Mouse (Mus musculus) neural tube, embryonic 14.5 days (tissue): ENCODE results near the gene Pias4. TPM values are rescaled to one million over a fixed set of nuclear protein-coding genes. Genes with fewer than 3 reads are reported as not detected.
A peak's percentile ranks its signal among the peaks of the same experiment; 100 is the strongest.
"Not testable (repeated sequence)": the region's sequence is repeated elsewhere in the genome, so short reads cannot be mapped to it uniquely, and the experiment has no call there.

Experiments used
- ATAC-seq: fragments of 200-750 bp; cut with Nextera tagmentation; 2 replicates; pipeline ENCODE4 v1.8.0; 2017; ENCODE audit warnings: low read depth, mild to moderate bottlenecking, moderate TSS enrichment, moderate library complexity
- H3K27ac ChIP-seq: fragments of 300-500 bp; sonication (generic); 2 replicates; pipeline ENCODE4 v1.5.1; 2014; ENCODE audit warnings: low read depth, mild to moderate bottlenecking, control low read depth, low read length, moderate library complexity, mixed read lengths
- H3K27me3 ChIP-seq: fragments of 300-500 bp; sonication (generic); 2 replicates; pipeline ENCODE4 v1.6.1; 2014; ENCODE audit warnings: low read length; ENCODE audit not compliant: control insufficient read depth, insufficient read depth
- H3K36me3 ChIP-seq: fragments of 300-500 bp; sonication (generic); 2 replicates; pipeline ENCODE4 v1.6.1; 2014; ENCODE audit warnings: low read length, mixed read lengths; ENCODE audit not compliant: control insufficient read depth, insufficient read depth
- H3K4me1 ChIP-seq: fragments of 300-500 bp; sonication (generic); 2 replicates; pipeline ENCODE4 v1.6.1; 2014; ENCODE audit warnings: low read length; ENCODE audit not compliant: control insufficient read depth, insufficient read depth
- H3K4me2 ChIP-seq: fragments of 300-500 bp; sonication (generic); 2 replicates; pipeline ENCODE4 v1.6.1; 2014; ENCODE audit warnings: mild to moderate bottlenecking, low read depth, low read length, control low read depth
- H3K4me3 ChIP-seq: fragments of 300-500 bp; sonication (generic); 2 replicates; pipeline ENCODE4 v1.5.1; 2014; ENCODE audit warnings: low read depth, low read length, control low read depth, mixed read lengths
- H3K9ac ChIP-seq: fragments of 300-500 bp; sonication (generic); replicated peaks from 2 replicates; pipeline ENCODE4 v1.6.1; 2014; ENCODE audit warnings: low read depth, mild to moderate bottlenecking, control low read depth, low read length, mixed read lengths
- H3K9me3 ChIP-seq: fragments of 300-500 bp; sonication (generic); 2 replicates; pipeline ENCODE4 v1.6.1; 2016; ENCODE audit warnings: low read length; ENCODE audit not compliant: control insufficient read depth
- WGBS: fragments of 180-500 bp; shearing (Covaris S2); extraction: QIAGEN DNeasy Blood & Tissue Kit; methylation state at CpG from one replicate; pipeline ENCODE4 v1.1.7; 2014; 5-methylcytosine and 5-hydroxymethylcytosine counted together
- polyA plus RNA-seq: library from polyadenylated mRNA; unstranded; fragments of >200 nt; fragmentation: Nextera tagmentation; extraction: Ambion mirVana; gene quantifications from 2 replicates; pipeline ENCODE4 v1.2.1, GENCODE M21; 2014

Gene Pias4
- polyA plus RNA-seq, 1 experiment from 2014 or later = 48.4 TPM

- ATAC-seq = no peak
- Histone ChIP-seq H3K36me3 (peaks cover 35% of the 10 kb centered on the region), H3K4me2 (peak overlapping the region; percentile 99), H3K4me1 (peaks cover 17% of the 10 kb centered on the region), H3K4me3 (peak overlapping the region; percentile 98), H3K9ac (no peak overlapping the region; the same call in 1 of the 2 replicates), H3K9me3 (no peaks in the 10 kb centered on the region), H3K27me3 (no peaks in the 10 kb centered on the region), H3K27ac (peak overlapping the region; percentile 78)
- 5% methylated on average over 13 of the region's 13 CpGs for WGBS
Measured at GRCm38 (mm10) chr10:81175936-81176465, 8.3 kb upstream of the Pias4 start.

GRCm38 (mm10) chr10:81175345-81175701 lies 7.6 kb upstream of the Pias4 start:
- not testable (repeated sequence) for H3K27me3 ChIP-seq, H3K9ac ChIP-seq, H3K4me3 ChIP-seq, H3K9me3 ChIP-seq, ATAC-seq
- Histone ChIP-seq H3K4me1 (peaks cover 17% of the 10 kb centered on the region), H3K36me3 (peaks cover 29% of the 10 kb centered on the region), H3K4me2 (peak overlapping the region; percentile 72), H3K27ac (peak overlapping the region; percentile 96)
- 7% methylated on average over 4 of the region's 4 CpGs for WGBS

GRCm38 (mm10) chr10:81174617-81175344 lies 7.1 kb upstream of the Pias4 start:
- Histone ChIP-seq H3K4me3 (peak overlapping the region; percentile 32), H3K4me2 (peak overlapping the region; percentile 72), H3K9ac (peak overlapping the region; percentile 68), H3K36me3 (peaks cover 23% of the 10 kb centered on the region), H3K9me3 (no peaks in the 10 kb centered on the region), H3K27me3 (no peaks in the 10 kb centered on the region), H3K4me1 (peaks cover 17% of the 10 kb centered on the region), H3K27ac (peak overlapping the region; percentile 96)
- peak; percentile 69 for ATAC-seq
- 1% methylated on average over 29 of the region's 29 CpGs for WGBS

GRCm38 (mm10) chr10:81173132-81173531 lies 5.4 kb upstream of the Pias4 start:
- Histone ChIP-seq H3K27ac (peak overlapping the region; percentile 66), H3K36me3 (peaks cover 7% of the 10 kb centered on the region), H3K9ac (peak overlapping the region; percentile 5; the same call in 1 of the 2 replicates), H3K4me1 (peaks cover 18% of the 10 kb centered on the region), H3K4me2 (peak overlapping the region; percentile 19), H3K9me3 (no peaks in the 10 kb centered on the region), H3K4me3 (no peak overlapping the region), H3K27me3 (no peaks in the 10 kb centered on the region)
- ATAC-seq = peak; percentile 13
- WGBS = 5% methylated on average over 21 of the region's 21 CpGs

- not testable (repeated sequence) for H3K4me2 ChIP-seq, H3K36me3 ChIP-seq, H3K27ac ChIP-seq, H3K9me3 ChIP-seq, H3K27me3 ChIP-seq, H3K4me3 ChIP-seq, H3K9ac ChIP-seq
- ATAC-seq = peak; percentile 25; the same call in 1 of the 2 replicates
- peaks cover 20% of the 10 kb centered on the region for H3K4me1 ChIP-seq
- 42% methylated on average over 10 of the region's 14 CpGs for WGBS
Measured at GRCm38 (mm10) chr10:81169411-81169900, 1.7 kb upstream of the Pias4 start.

- H3K4me1 ChIP-seq = peaks cover 16% of the 10 kb centered on the region
- peak overlapping the region; percentile 55; the same call in 1 of the 2 replicates for H3K9ac ChIP-seq
- H3K36me3 ChIP-seq = 0 out of 2 replicates have a peak, but pooled peaks cover 3% of the 10 kb centered on the region
- H3K9me3 ChIP-seq = no peaks in the 10 kb centered on the region
- no peaks in the 10 kb centered on the region for H3K27me3 ChIP-seq
- H3K27ac ChIP-seq = peak overlapping the region; percentile 80
- H3K4me3 ChIP-seq = peak overlapping the region; percentile 79
- ATAC-seq = peak; percentile 39
- WGBS = 3% methylated on average over 29 of the region's 29 CpGs
- H3K4me2 ChIP-seq = peak overlapping the region; percentile 69
Measured at GRCm38 (mm10) chr10:81168521-81169244, 960 bp upstream of the Pias4 start.

GRCm38 (mm10) chr10:81168087-81168431 lies 336 bp upstream of the Pias4 start:
- 0 out of 2 replicates have a peak overlapping the region, but pooled peaks have one; percentile 32 for H3K9ac ChIP-seq
- H3K4me1 ChIP-seq = peaks cover 12% of the 10 kb centered on the region
- no peaks in the 10 kb centered on the region for H3K9me3 ChIP-seq
- peak overlapping the region; percentile 79 for H3K4me3 ChIP-seq
- no peaks in the 10 kb centered on the region for H3K27me3 ChIP-seq
- peak overlapping the region; percentile 46 for H3K27ac ChIP-seq
- ATAC-seq = peak; percentile 62
- 0 out of 2 replicates have a peak, but pooled peaks cover 6% of the 10 kb centered on the region for H3K36me3 ChIP-seq
- 13% methylated on average over 5 of the region's 5 CpGs for WGBS
- H3K4me2 ChIP-seq = peak overlapping the region; percentile 69

- no peaks in the 10 kb centered on the region for H3K9me3 ChIP-seq
- H3K4me3 ChIP-seq = no peak overlapping the region
- no peaks in the 10 kb centered on the region for H3K27me3 ChIP-seq
- peaks cover 17% of the 10 kb centered on the region for H3K4me1 ChIP-seq
- H3K27ac ChIP-seq = no peak overlapping the region
- H3K4me2 ChIP-seq = no peak overlapping the region
- H3K36me3 ChIP-seq = peaks cover 14% of the 10 kb centered on the region
- ATAC-seq = no peak
- H3K9ac ChIP-seq = no peak overlapping the region
- 79% methylated on average over 8 of the region's 8 CpGs for WGBS
Measured at GRCm38 (mm10) chr10:81165118-81165517, 2.6 kb downstream of the Pias4 start.

- no peaks in the 10 kb centered on the region for H3K27me3 ChIP-seq
- no peak for ATAC-seq
- H3K27ac ChIP-seq = no peak overlapping the region; the same call in 1 of the 2 replicates
- no peak overlapping the region for H3K9ac ChIP-seq
- peaks cover 23% of the 10 kb centered on the region for H3K36me3 ChIP-seq
- H3K4me3 ChIP-seq = no peak overlapping the region
- peaks cover 11% of the 10 kb centered on the region for H3K4me1 ChIP-seq
- H3K9me3 ChIP-seq = no peaks in the 10 kb centered on the region
- 66% methylated on average over 2 of the region's 2 CpGs for WGBS
- no peak overlapping the region for H3K4me2 ChIP-seq
Measured at GRCm38 (mm10) chr10:81162318-81162652, 5.4 kb downstream of the Pias4 start.
